Mouse (Mus musculus): Measurements from ENCODE around the gene Akr1d1. TPM values are rescaled to one million over a fixed set of nuclear protein-coding genes. Genes with fewer than 3 reads are reported as not detected.

Akr1d1 gene
- total RNA-seq, 1 experiment from 2014 or later: not detected

DNA sequence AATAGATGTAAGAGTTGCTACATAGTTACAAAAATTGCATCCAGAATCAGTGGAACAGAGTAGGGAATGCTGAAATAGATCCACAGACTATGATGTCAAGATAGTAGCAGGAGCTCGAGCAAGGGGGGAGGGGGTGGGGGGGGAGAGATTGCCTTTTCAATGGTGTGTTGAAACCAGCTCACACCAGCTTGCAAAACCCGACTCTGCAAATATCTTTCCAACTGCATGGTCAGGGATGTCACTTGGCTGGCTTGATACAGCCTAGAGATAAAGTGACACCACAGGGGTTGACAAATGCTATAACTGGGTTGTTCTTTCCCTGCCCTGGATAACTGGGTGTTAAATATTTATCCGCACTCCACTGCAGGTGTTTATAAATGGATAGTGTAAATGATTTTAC is 24.0 kb downstream of the Akr1d1 start:
- no peak for ATAC-seq (replicated peaks; ENCODE audit: low read depth, poor library complexity, severe bottlenecking)

DNA sequence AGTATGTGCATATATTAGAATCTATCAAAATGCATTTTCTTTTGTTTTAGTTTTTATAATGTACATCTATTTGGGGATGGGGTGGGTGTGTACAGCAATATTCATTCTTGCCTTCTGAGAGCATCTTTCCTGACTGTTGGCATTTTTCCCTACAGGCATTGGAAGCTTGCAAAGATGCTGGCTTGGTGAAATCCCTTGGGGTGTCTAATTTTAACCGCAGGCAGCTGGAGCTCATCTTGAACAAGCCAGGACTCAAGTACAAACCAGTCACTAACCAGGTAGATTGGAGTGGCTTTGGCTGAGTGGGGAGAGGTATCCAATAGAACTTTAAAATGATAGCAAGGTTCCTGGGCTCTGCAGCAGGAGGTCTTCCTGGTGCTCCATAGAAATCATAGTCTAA is 24.4 kb downstream of the Akr1d1 start:
- ATAC-seq (replicated peaks; ENCODE audit: low read depth, poor library complexity, severe bottlenecking): no peak

DNA sequence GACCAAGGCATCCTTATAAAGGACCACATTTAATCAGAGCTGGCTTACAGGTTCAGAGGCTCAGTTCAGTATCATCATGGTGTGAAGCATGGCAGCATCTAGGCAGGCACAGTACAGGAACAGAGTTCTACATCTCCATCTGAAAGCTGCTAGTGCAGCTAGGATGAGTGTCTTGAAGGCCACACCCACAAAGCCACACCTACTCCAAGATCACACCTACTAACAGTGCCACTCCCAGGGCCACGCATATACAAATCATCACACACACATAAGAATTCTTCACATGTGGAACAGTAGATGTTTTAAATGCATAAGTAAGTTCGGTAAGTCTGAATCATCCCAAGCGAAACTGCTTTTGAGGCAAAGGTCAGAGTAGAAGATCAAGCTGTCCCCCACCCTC is 33.9 kb downstream of the Akr1d1 start:
- ATAC-seq (replicated peaks; ENCODE audit: low read depth, poor library complexity, severe bottlenecking): no peak

DNA sequence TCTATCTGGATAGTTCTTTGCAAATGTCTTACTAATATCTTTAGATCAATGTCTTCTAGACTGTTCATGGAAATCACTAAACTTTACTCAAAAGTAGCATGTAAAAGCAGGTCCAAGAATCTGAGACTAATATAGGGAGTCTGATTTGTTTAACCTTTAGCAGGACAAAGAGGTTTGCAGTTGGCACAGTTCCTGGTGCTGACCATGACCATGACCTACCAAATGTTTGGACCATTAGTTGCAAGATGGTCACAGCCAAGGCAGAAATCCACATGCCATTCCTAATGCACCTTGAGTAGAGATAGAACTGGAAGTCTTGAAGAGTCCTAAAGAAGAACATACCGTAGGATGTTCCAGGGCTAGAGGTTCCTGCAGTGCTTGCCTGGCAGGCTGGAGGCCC is 37.4 kb downstream of the Akr1d1 start:
- ATAC-seq (replicated peaks; ENCODE audit: low read depth, poor library complexity, severe bottlenecking): no peak

- ATAC-seq (replicated peaks; ENCODE audit: low read depth, poor library complexity, severe bottlenecking): no peak
Observed at GRCm38 (mm10) chr6:37571939-37572338, 42.0 kb downstream of the Akr1d1 start.

DNA sequence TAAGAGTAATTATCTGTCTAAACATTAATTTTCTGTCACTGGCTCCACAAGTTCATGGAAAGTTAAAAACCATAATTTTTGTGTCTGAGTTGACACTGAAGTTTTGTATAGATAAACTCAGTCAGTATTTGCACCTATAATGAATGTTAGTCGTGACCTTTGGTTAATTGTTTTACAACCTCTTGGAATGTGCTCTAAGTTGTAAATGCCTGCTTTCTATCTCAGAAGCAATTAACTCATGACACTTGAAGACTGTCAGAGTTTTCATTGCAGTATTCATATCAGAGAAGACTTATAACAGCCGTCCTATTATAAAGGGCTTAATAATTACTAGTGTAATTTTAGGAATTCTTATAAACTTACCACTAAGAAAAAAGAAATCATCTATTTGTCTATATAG is 43.0 kb downstream of the Akr1d1 start:
- ATAC-seq (replicated peaks; ENCODE audit: low read depth, poor library complexity, severe bottlenecking): no peak

GRCm38 (mm10) chr6:37580476-37580875 is 50.5 kb downstream of the Akr1d1 start:
- ATAC-seq (replicated peaks; ENCODE audit: low read depth, poor library complexity, severe bottlenecking): no peak

- ATAC-seq (replicated peaks; ENCODE audit: low read depth, poor library complexity, severe bottlenecking): peak; percentile 97
Observed at GRCm38 (mm10) chr6:37589340-37589962, 59.5 kb downstream of the Akr1d1 start.

DNA sequence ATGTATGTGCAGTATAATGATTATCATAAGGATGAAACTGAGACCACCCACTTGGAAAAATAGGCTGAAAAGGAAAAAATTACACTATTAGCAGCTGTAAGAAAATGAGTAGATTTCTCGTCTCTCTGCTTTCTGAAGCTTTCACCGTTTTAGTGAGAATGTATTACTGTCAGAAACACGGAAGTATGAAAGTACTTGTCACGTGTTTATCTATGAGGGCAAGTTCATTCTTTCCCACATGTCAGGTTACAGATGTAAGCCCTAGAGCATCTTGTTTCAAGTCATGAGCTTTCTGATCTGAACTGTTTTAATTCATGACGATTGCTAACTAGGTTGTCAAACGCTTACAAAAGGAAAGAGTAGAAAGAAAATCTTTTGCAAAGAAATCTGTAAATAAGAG is 60.8 kb downstream of the Akr1d1 start:
- no peak for ATAC-seq (replicated peaks; ENCODE audit: low read depth, poor library complexity, severe bottlenecking)

GRCm38 (mm10) chr6:37592101-37593032 is 62.4 kb downstream of the Akr1d1 start:
- peak; percentile 89 for ATAC-seq (replicated peaks; ENCODE audit: low read depth, poor library complexity, severe bottlenecking)

- no peak for ATAC-seq (replicated peaks; ENCODE audit: low read depth, poor library complexity, severe bottlenecking)
Observed at GRCm38 (mm10) chr6:37593033-37593374, 63.0 kb downstream of the Akr1d1 start.

- no peak for ATAC-seq (replicated peaks; ENCODE audit: low read depth, poor library complexity, severe bottlenecking)
Observed at GRCm38 (mm10) chr6:37593551-37594089, 63.6 kb downstream of the Akr1d1 start.

DNA sequence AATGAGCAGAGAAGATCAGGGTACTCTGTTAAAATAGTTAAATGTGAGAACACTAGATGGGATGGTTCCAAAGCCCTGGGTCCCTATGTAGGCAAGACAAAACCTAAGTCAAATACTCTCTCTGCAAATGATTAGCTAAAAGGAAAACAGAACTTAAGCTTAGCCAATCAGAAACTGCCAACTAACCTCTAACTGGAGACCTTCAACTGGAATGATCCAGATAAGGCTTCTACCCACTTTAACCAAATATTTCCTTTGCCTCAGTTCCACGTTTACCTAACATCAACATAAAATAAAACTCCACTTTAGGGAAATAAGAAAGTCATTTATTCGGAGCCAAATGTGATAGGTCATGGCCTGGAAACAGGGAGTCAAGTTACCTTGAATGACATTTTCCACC is 67.1 kb downstream of the Akr1d1 start:
- no peak for ATAC-seq (replicated peaks; ENCODE audit: low read depth, poor library complexity, severe bottlenecking)

DNA sequence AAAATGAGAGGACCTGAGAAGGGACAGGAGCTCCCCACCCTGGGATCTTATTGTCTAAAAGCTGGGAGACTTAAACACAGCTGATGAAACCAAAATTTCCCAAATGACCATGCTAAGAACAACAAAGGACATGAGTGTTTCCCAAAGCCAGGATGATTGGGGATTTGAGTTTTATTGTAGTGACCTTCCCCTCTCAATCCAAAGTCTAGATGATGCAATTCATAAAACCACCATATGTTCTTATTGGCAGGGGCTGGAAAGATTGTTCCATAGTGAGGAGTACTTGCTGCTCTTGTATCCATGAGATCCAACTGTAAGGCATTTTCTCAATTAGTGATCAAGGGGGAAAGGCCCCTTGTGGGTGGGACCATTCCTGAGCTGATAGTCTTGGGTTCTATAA is 68.1 kb downstream of the Akr1d1 start:
- no peak for ATAC-seq (replicated peaks; ENCODE audit: low read depth, poor library complexity, severe bottlenecking)

GRCm38 (mm10) chr6:37600976-37601498 is 71.1 kb downstream of the Akr1d1 start:
- peak; percentile 62 for ATAC-seq (replicated peaks; ENCODE audit: low read depth, poor library complexity, severe bottlenecking)

DNA sequence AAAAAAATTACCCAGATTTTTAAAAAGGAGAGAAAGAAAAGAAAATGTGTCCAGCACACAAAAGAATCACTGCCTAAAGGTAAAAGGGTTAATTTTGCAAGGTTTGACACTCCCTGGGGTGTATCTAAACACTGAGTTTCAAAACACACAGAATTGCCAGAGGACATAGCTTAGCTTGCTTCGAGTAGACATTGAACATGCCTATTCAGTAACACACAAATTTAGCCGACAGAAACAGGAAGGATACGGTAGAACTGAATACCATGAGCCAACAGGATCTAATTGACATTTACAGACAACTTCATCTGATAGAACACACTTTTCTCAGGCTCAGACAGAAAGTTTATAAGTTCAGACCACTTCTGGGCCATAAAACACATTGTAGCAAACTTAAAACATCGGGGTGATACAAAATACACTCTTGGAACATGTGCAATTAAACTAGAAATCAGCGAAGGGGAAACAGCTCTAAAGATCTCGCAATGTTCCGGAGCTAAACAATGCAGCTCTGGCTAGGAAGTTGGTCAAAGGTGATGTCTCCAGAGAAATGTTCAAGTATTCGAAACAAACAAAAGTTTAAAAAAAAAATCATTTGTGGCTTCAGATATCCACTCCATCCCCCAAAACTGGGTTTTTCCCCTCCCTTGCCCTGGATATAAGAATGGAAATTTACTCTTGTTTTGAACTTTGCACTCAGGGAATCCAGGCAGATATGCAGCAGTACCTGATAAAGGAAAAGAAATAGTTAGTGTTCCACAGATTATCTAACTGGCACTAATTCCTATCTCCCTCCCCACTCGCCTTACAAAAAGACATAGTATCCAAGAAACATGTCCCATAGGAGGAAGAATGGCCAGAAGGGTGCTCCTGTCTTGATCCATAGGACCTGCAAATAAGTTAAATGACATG is 73.1 kb downstream of the Akr1d1 start:
- no peak for ATAC-seq (replicated peaks; ENCODE audit: low read depth, poor library complexity, severe bottlenecking)

- no peak for ATAC-seq (replicated peaks; ENCODE audit: low read depth, poor library complexity, severe bottlenecking)
Observed at GRCm38 (mm10) chr6:37604178-37604883, 74.4 kb downstream of the Akr1d1 start.

DNA sequence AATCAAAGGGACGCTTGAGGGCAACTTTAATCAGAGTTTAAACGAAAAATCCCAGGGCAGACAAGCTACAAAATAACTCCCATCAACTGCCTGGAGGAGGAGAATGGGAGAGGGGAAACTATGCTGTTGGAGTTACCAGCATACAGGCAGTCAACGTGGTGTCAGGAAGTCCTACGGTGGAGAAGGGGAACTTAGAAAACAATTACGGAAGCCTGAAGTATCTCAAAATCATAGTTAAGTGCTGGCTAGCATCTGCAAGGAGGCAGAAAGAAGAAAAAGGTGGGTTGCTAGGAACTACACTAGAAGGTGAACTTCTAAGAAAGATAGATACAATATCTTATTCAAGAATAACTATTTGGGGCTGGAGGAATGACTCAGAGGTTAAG is 74.9 kb downstream of the Akr1d1 start:
- ATAC-seq (replicated peaks; ENCODE audit: low read depth, poor library complexity, severe bottlenecking): peak; percentile 52; the same call in 1 of the 2 replicates

DNA sequence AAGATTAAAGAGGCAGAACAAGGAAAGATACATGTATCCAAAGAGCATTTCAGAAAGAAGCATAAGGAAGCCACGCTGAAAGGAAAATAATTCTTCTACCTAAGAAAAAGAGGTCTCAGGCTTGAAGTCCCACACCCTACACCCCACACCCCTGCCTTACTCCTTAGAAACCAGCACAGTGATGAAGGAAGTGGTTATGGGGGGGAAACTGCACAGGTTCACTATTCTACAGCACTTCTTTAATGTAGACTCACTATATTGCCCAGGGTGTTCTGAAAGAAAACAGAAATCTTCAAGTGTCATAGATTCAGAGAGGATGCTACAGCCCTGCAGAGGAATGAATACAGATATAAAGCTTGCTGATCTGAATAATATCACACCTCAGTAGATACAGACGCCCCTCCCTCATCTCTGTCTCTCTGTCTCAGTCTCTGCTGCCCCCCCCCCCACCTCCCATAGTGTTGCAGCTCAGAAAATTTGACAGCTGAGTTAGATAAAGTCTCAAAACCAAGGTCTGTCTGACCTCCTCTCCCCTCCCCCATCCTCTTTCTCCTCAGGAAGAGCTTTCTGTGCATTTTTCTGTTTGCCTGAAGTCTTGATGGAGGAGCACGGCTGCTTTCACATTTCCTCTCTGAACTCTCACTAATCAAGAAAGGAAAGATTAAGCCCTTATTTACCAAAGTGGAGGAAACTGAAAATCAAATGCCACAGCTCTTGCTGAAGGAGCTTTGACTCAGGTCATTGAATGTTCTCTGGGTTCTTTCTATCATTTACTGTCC is 77.7 kb downstream of the Akr1d1 start:
- peak; percentile 62; the same call in 1 of the 2 replicates for ATAC-seq (replicated peaks; ENCODE audit: low read depth, poor library complexity, severe bottlenecking)
